Mouse (Mus musculus): ENCODE measurements around the gene Notch1. TPM values are rescaled to one million over a fixed set of nuclear protein-coding genes. Genes with fewer than 3 reads are reported as not detected.

Notch1 gene
- polyA plus RNA-seq (2015; fragmentation: Nextera tagmentation; extraction: Ambion mirVana): 11.8 and 14.7 TPM in 2 replicates

- 32% methylated on average over 12 of the region's 12 CpGs for WGBS
- H3K9me3 ChIP-seq (ENCODE audit: low read length): no peaks in the 10 kb centered on the region
- ATAC-seq (peak; percentile 59), DNase-seq (ENCODE audit: low spot score) (peak; percentile 61)
- H3K9ac ChIP-seq (replicated peaks; ENCODE audit: low read depth): no peak within 1 kb of the TSS
- H3K4me1 ChIP-seq (ENCODE audit: insufficient read depth, low read depth, low read length): peaks cover 8% of the 10 kb centered on the region; the same call in 1 of the 2 replicates
- H3K4me2 ChIP-seq (replicated peaks; ENCODE audit: low read depth, low read length): no peak within 1 kb of the TSS
- TF ChIP-seq CTCF (IDR thresholded peaks at IDR 0.05): 0 out of 2 replicates have a peak, but pooled peaks have one; percentile 2
- TF ChIP-seq EP300 (IDR thresholded peaks at IDR 0.05): no peak
- H3K27ac ChIP-seq (ENCODE audit: low read length): peak within 1 kb of the TSS; percentile 80
- no peak within 1 kb of the TSS for H3K4me3 ChIP-seq (ENCODE audit: low read depth, low read length)
- no peaks in the 10 kb centered on the region for H3K27me3 ChIP-seq (replicated peaks; ENCODE audit: insufficient read depth, low read length)
- H3K36me3 ChIP-seq (ENCODE audit: insufficient read depth, low read length): no peaks in the 10 kb centered on the region
Observed at GRCm38 (mm10) chr2:26516275-26516674, at the start of gene Notch1. Notch1 (minus strand) TSS chr2:26516663.

- ATAC-seq (peak; percentile 69), DNase-seq (ENCODE audit: low spot score) (peak; percentile 79)
- no peaks in the 10 kb centered on the region for H3K36me3 ChIP-seq (ENCODE audit: insufficient read depth, low read length)
- no peak overlapping the region for H3K9ac ChIP-seq (replicated peaks; ENCODE audit: low read depth)
- H3K27ac ChIP-seq (ENCODE audit: low read length): no peak overlapping the region
- H3K4me3 ChIP-seq (ENCODE audit: low read depth, low read length): no peak overlapping the region
- H3K27me3 ChIP-seq (replicated peaks; ENCODE audit: insufficient read depth, low read length): no peaks in the 10 kb centered on the region
- H3K9me3 ChIP-seq (ENCODE audit: low read length): no peaks in the 10 kb centered on the region
- peaks cover 12% of the 10 kb centered on the region; the same call in 1 of the 2 replicates for H3K4me1 ChIP-seq (ENCODE audit: insufficient read depth, low read depth, low read length)
- H3K4me2 ChIP-seq (replicated peaks; ENCODE audit: low read depth, low read length): no peak overlapping the region
- no peak for TF ChIP-seq EP300 (IDR thresholded peaks at IDR 0.05)
- TF ChIP-seq CTCF (IDR thresholded peaks at IDR 0.05): peak; percentile 84
- 11% methylated on average over 4 of the region's 4 CpGs for WGBS
Observed at GRCm38 (mm10) chr2:26566221-26566620, 49.8 kb upstream of the Notch1 start.

- WGBS: 39% methylated on average over 6 of the region's 6 CpGs
- DNase-seq (ENCODE audit: low spot score) (peak; percentile 88), ATAC-seq (peak; percentile 70)
- H3K4me2 ChIP-seq (replicated peaks; ENCODE audit: low read depth, low read length): no peak overlapping the region
- no peaks in the 10 kb centered on the region for H3K27me3 ChIP-seq (replicated peaks; ENCODE audit: insufficient read depth, low read length)
- no peak overlapping the region for H3K9ac ChIP-seq (replicated peaks; ENCODE audit: low read depth)
- H3K36me3 ChIP-seq (ENCODE audit: insufficient read depth, low read length): no peaks in the 10 kb centered on the region
- H3K27ac ChIP-seq (ENCODE audit: low read length): no peak overlapping the region
- peaks cover 15% of the 10 kb centered on the region; the same call in 1 of the 2 replicates for H3K4me1 ChIP-seq (ENCODE audit: insufficient read depth, low read depth, low read length)
- no peaks in the 10 kb centered on the region for H3K9me3 ChIP-seq (ENCODE audit: low read length)
- H3K4me3 ChIP-seq (ENCODE audit: low read depth, low read length): no peak overlapping the region
- TF ChIP-seq CTCF (IDR thresholded peaks at IDR 0.05) (peak; percentile 100), EP300 (IDR thresholded peaks at IDR 0.05) (no peak)
Observed at GRCm38 (mm10) chr2:26561351-26562016, 45.0 kb upstream of the Notch1 start.

GRCm38 (mm10) chr2:26560506-26560905 lies 44.0 kb upstream of the Notch1 start:
- Histone ChIP-seq H3K4me2 (replicated peaks; ENCODE audit: low read depth, low read length) (no peak overlapping the region), H3K9ac (replicated peaks; ENCODE audit: low read depth) (no peak overlapping the region), H3K27me3 (replicated peaks; ENCODE audit: insufficient read depth, low read length) (no peaks in the 10 kb centered on the region), H3K36me3 (ENCODE audit: insufficient read depth, low read length) (no peaks in the 10 kb centered on the region), H3K9me3 (ENCODE audit: low read length) (no peaks in the 10 kb centered on the region), H3K4me1 (ENCODE audit: insufficient read depth, low read depth, low read length) (peaks cover 19% of the 10 kb centered on the region; the same call in 1 of the 2 replicates), H3K27ac (ENCODE audit: low read length) (no peak overlapping the region), H3K4me3 (ENCODE audit: low read depth, low read length) (no peak overlapping the region)
- ATAC-seq: no peak
- no peak for TF ChIP-seq CTCF (IDR thresholded peaks at IDR 0.05)
- TF ChIP-seq EP300 (IDR thresholded peaks at IDR 0.05): no peak
- DNase-seq (ENCODE audit: low spot score): no peak
- 71% methylated on average over 5 of the region's 5 CpGs for WGBS

- no peak overlapping the region for H3K4me2 ChIP-seq (replicated peaks; ENCODE audit: low read depth, low read length)
- DNase-seq (ENCODE audit: low spot score) (peak; percentile 47), ATAC-seq (peak; percentile 66)
- H3K27ac ChIP-seq (ENCODE audit: low read length): peak overlapping the region; percentile 21; the same call in 1 of the 2 replicates
- TF ChIP-seq EP300 (IDR thresholded peaks at IDR 0.05): no peak
- no peak for TF ChIP-seq CTCF (IDR thresholded peaks at IDR 0.05)
- peaks cover 45% of the 10 kb centered on the region for H3K4me1 ChIP-seq (ENCODE audit: insufficient read depth, low read depth, low read length)
- 23% methylated on average over 4 of the region's 4 CpGs for WGBS
- H3K36me3 ChIP-seq (ENCODE audit: insufficient read depth, low read length): no peaks in the 10 kb centered on the region
- no peaks in the 10 kb centered on the region for H3K9me3 ChIP-seq (ENCODE audit: low read length)
- no peak overlapping the region for H3K4me3 ChIP-seq (ENCODE audit: low read depth, low read length)
- no peaks in the 10 kb centered on the region for H3K27me3 ChIP-seq (replicated peaks; ENCODE audit: insufficient read depth, low read length)
- no peak overlapping the region for H3K9ac ChIP-seq (replicated peaks; ENCODE audit: low read depth)
Observed at GRCm38 (mm10) chr2:26556535-26556993, 40.1 kb upstream of the Notch1 start.

GRCm38 (mm10) chr2:26555076-26555475 lies 38.6 kb upstream of the Notch1 start:
- Histone ChIP-seq H3K4me1 (ENCODE audit: insufficient read depth, low read depth, low read length) (peaks cover 48% of the 10 kb centered on the region), H3K9me3 (ENCODE audit: low read length) (no peaks in the 10 kb centered on the region), H3K27me3 (replicated peaks; ENCODE audit: insufficient read depth, low read length) (no peaks in the 10 kb centered on the region), H3K4me2 (replicated peaks; ENCODE audit: low read depth, low read length) (no peak overlapping the region), H3K9ac (replicated peaks; ENCODE audit: low read depth) (no peak overlapping the region), H3K27ac (ENCODE audit: low read length) (no peak overlapping the region), H3K36me3 (ENCODE audit: insufficient read depth, low read length) (no peaks in the 10 kb centered on the region), H3K4me3 (ENCODE audit: low read depth, low read length) (no peak overlapping the region)
- DNase-seq (ENCODE audit: low spot score): peak; percentile 66
- WGBS: 41% methylated on average over 4 of the region's 4 CpGs
- ATAC-seq: peak; percentile 27; the same call in 1 of the 2 replicates
- TF ChIP-seq EP300 (IDR thresholded peaks at IDR 0.05) (peak; percentile 64), CTCF (IDR thresholded peaks at IDR 0.05) (no peak)

Measured in lung, postnatal 0 days (tissue).